Mouse (Mus musculus) CH12.LX (cell line): ENCODE results near the gene Bsn. TPM values are rescaled to one million over a fixed set of nuclear protein-coding genes. Genes with fewer than 3 reads are reported as not detected.

Source experiments
- DNase-seq: peaks from one replicate; pipeline ENCODE4 v3.0.0-alpha.2; 2013; ENCODE audit errors: extremely low read depth
- H3K27ac ChIP-seq: 2 replicates; pipeline ENCODE4 v1.5.1; 2012; ENCODE audit warnings: low read depth, mild to moderate bottlenecking, control low read depth, moderate library complexity; ENCODE audit not compliant: insufficient read depth
- H3K27me3 ChIP-seq: replicated peaks from 2 replicates; pipeline ENCODE3; 2012; ENCODE audit warnings: inconsistent platforms
- H3K36me3 ChIP-seq, 2 experiments: replicated peaks in 1 of 2; 2 replicates each; pipeline versions ENCODE3 to v1.6.1; 2012; ENCODE audit warnings: inconsistent platforms in 1 of 2, low read length in 1 of 2, mild to moderate bottlenecking in 1 of 2, mixed read lengths in 1 of 2, moderate library complexity in 1 of 2; ENCODE audit not compliant: control insufficient read depth in 1 of 2, insufficient read depth in 1 of 2
- H3K4me1 ChIP-seq, 2 experiments: 2 replicates each; pipeline ENCODE4 v1.6.1; 2012; ENCODE audit warnings: inconsistent platforms in 1 of 2, moderate library complexity in 1 of 2; ENCODE audit not compliant: insufficient read depth in 2 of 2, control insufficient read depth in 1 of 2
- H3K4me2 ChIP-seq: 2 replicates; pipeline ENCODE4 v1.6.1; 2012; ENCODE audit warnings: low read depth, mild to moderate bottlenecking, control low read depth; ENCODE audit not compliant: poor library complexity, insufficient read depth, severe bottlenecking
- H3K4me3 ChIP-seq, 3 experiments: fragments of 150-350 bp in 1 of 3; sonication (generic) in 1 of 3; replicated peaks in 1 of 3; 2 replicates each; pipeline versions ENCODE3 to v1.5.1; 2011 to 2012; ENCODE audit warnings: low read depth in 2 of 3, low read length in 2 of 3, mild to moderate bottlenecking in 2 of 3, moderate library complexity in 2 of 3, control low read depth in 1 of 3, improper control_type of control experiment in 1 of 3, inconsistent platforms in 1 of 3, mixed read lengths in 1 of 3; ENCODE audit not compliant: poor library complexity in 1 of 3
- H3K79me2 ChIP-seq: replicated peaks from 2 replicates; pipeline ENCODE4 v1.6.1; 2012; ENCODE audit warnings: mild to moderate bottlenecking, moderate library complexity; ENCODE audit not compliant: control insufficient read depth, poor library complexity, insufficient read depth, severe bottlenecking; ENCODE audit errors: extremely low read depth
- H3K9ac ChIP-seq: 2 replicates; pipeline ENCODE4 v1.6.1; 2012; ENCODE audit warnings: low read depth, mild to moderate bottlenecking, control low read depth, moderate library complexity; ENCODE audit not compliant: insufficient read depth
- H3K9me3 ChIP-seq: replicated peaks from 2 replicates; pipeline ENCODE3; 2012; ENCODE audit warnings: low read length, inconsistent platforms, mixed read lengths
- BHLHE40 ChIP-seq: IDR thresholded peaks from 2 replicates; pipeline ENCODE4 v1.6.1; 2011; ENCODE audit warnings: mild to moderate bottlenecking, low read depth, low read length, improper control_type of control experiment
- CHD1 ChIP-seq: IDR thresholded peaks from 2 replicates; pipeline ENCODE4 v1.6.1; 2012; ENCODE audit warnings: low read depth, low read length, improper control_type of control experiment, inconsistent platforms
- CHD2 ChIP-seq: IDR thresholded peaks from 2 replicates; pipeline ENCODE4 v1.6.1; 2011; ENCODE audit warnings: low read length, improper control_type of control experiment
- CTCF ChIP-seq, 2 experiments: IDR thresholded peaks in 1 of 2; conservative IDR thresholded peaks in 1 of 2; 2 replicates each; pipeline ENCODE4 v1.5.1; 2011 to 2012; ENCODE audit warnings: low read depth in 2 of 2, low read length in 2 of 2, improper control_type of control experiment in 1 of 2, inconsistent platforms in 1 of 2, mild to moderate bottlenecking in 1 of 2, moderate library complexity in 1 of 2
- ELF1 ChIP-seq: IDR thresholded peaks from 2 replicates; pipeline ENCODE4 v1.6.1; 2014; ENCODE audit warnings: low read depth, mild to moderate bottlenecking, inconsistent platforms, low read length, improper control_type of control experiment
- EP300 ChIP-seq: IDR thresholded peaks from 2 replicates; pipeline ENCODE4 v1.6.1; 2011; ENCODE audit warnings: low read length, improper control_type of control experiment
- ETS1 ChIP-seq: conservative IDR thresholded peaks from 2 replicates; pipeline ENCODE4 v1.6.1; 2012; ENCODE audit warnings: low read depth, mild to moderate bottlenecking, inconsistent platforms, low read length, improper control_type of control experiment, moderate library complexity
- JUN ChIP-seq: IDR thresholded peaks from 2 replicates; pipeline ENCODE4 v1.6.1; 2011; ENCODE audit warnings: low read depth, mild to moderate bottlenecking, low read length, improper control_type of control experiment, moderate library complexity; ENCODE audit not compliant: insufficient read depth
- JUND ChIP-seq: conservative IDR thresholded peaks from 2 replicates; pipeline ENCODE4 v1.6.1; 2011; ENCODE audit warnings: low read depth, low read length, improper control_type of control experiment
- MAFK ChIP-seq: IDR thresholded peaks from 2 replicates; pipeline ENCODE4 v1.6.1; 2011; ENCODE audit warnings: low read length, improper control_type of control experiment; ENCODE audit not compliant: insufficient replicate concordance
- MYC ChIP-seq: IDR thresholded peaks from 2 replicates; pipeline ENCODE4 v1.6.1; 2011; ENCODE audit warnings: low read depth, mild to moderate bottlenecking, improper control_type of control experiment, low read length
- NELFE ChIP-seq: IDR thresholded peaks from 2 replicates; pipeline ENCODE4 v1.6.1; 2011; ENCODE audit warnings: low read depth, low read length, improper control_type of control experiment
- NRF1 ChIP-seq: IDR thresholded peaks from 2 replicates; pipeline ENCODE4 v1.6.1; 2014; ENCODE audit warnings: low read depth, mild to moderate bottlenecking, inconsistent platforms, low read length, improper control_type of control experiment, moderate library complexity
- PAX5 ChIP-seq: IDR thresholded peaks from 2 replicates; pipeline ENCODE4 v1.6.1; 2012; ENCODE audit warnings: low read length, inconsistent platforms, mixed read lengths
- POLR2AphosphoS2 ChIP-seq: IDR thresholded peaks from 2 replicates; pipeline ENCODE4 v1.6.1; 2011; ENCODE audit warnings: low read depth, low read length, improper control_type of control experiment
- RCOR1 ChIP-seq: conservative IDR thresholded peaks from 2 replicates; pipeline ENCODE4 v1.6.1; 2012; ENCODE audit warnings: low read depth, mild to moderate bottlenecking, inconsistent platforms, low read length, improper control_type of control experiment
- SIN3A ChIP-seq: IDR thresholded peaks from 2 replicates; pipeline ENCODE4 v1.6.1; 2012; ENCODE audit warnings: low read length, improper control_type of control experiment, inconsistent platforms
- TBP ChIP-seq: conservative IDR thresholded peaks from 2 replicates; pipeline ENCODE4 v1.6.1; 2011; ENCODE audit warnings: low read depth, low read length, improper control_type of control experiment
- ZC3H11A ChIP-seq: IDR thresholded peaks from 2 replicates; pipeline ENCODE4 v1.6.1; 2012; ENCODE audit warnings: low read depth, mild to moderate bottlenecking, inconsistent platforms, low read length, improper control_type of control experiment
- ZMIZ1 ChIP-seq: IDR thresholded peaks from 2 replicates; pipeline ENCODE4 v1.6.1; 2012; ENCODE audit warnings: low read depth, mild to moderate bottlenecking, inconsistent platforms, low read length, improper control_type of control experiment
- ZNF384 ChIP-seq: IDR thresholded peaks from 2 replicates; pipeline ENCODE4 v1.6.1; 2012; ENCODE audit warnings: low read depth, low read length, improper control_type of control experiment, inconsistent platforms
- dilution Hi-C: fragments of 300-500 bp; cut with MboI; formaldehyde crosslinking; loops from 2 replicates; pipeline ENCODE4 v1.14.3; 2020; ENCODE audit warnings: low sequenced_read_pairs; ENCODE audit not compliant: extremely low pct_unique_long_range_greater_than_20kb, extremely low pct_ligation_motif_present
- in situ Hi-C: fragments of 300-500 bp; cut with MboI; formaldehyde crosslinking; loops from 3 replicates; pipeline ENCODE4 v1.14.3; 2019; ENCODE audit warnings: low sequenced_read_pairs, low pct_ligation_motif_present, low pct_unique_long_range_greater_than_20kb, mixed read lengths
- polyA plus RNA-seq: library from polyadenylated mRNA; unstranded; fragments of >175 nt; gene quantifications from 2 replicates; pipeline ENCODE4 v1.2.1, GENCODE M21; 2012; ENCODE audit warnings: low read depth; ENCODE audit not compliant: insufficient read length
- total RNA-seq, 2 experiments: library from RNA; depleted of rRNA; stranded (reverse); fragments of 300-350 nt in 1 of 2; fragments of >200 nt in 1 of 2; gene quantifications; 2 replicates each; pipeline ENCODE4 v1.2.3; 2012 to 2014

The Bsn gene
- total and polyA plus RNA-seq, 3 experiments: 3.6 to 7.8 (median 4.4) TPM

GRCm38 (mm10) chr9:108112719-108113340 lies 77.4 kb downstream of the Bsn start:
- Histone ChIP-seq H3K27ac (no peak overlapping the region), H3K9me3 (no peaks in the 10 kb centered on the region), H3K4me3 (no peak overlapping the region), H3K79me2 (no peaks in the 10 kb centered on the region), H3K9ac (no peak overlapping the region), H3K4me1 (peaks cover 0 to 4% of the 10 kb centered on the region in 2 experiments; a peak in 1 of 4 replicates), H3K27me3 (no peaks in the 10 kb centered on the region), H3K36me3 (peaks cover 4 to 88% of the 10 kb centered on the region in 2 experiments), H3K4me2 (no peak overlapping the region)
- dilution Hi-C loops (no loop called here), in situ Hi-C loops (no loop called here)
- no peak for TF ChIP-seq CTCF (conservative IDR thresholded peaks at IDR 0.05 in 1 of 2, IDR thresholded peaks at IDR 0.05 in 1 of 2; ENCODE audit: low read depth in 2 of 2, low read length in 2 of 2)
- no peak for TF ChIP-seq PAX5
- no peak for TF ChIP-seq NRF1
- TF ChIP-seq JUN: no peak
- no peak for TF ChIP-seq CHD1
- no peak for TF ChIP-seq JUND
- no peak for TF ChIP-seq ETS1
- no peak for TF ChIP-seq ZC3H11A
- TF ChIP-seq NELFE: no peak
- no peak for DNase-seq

DNA sequence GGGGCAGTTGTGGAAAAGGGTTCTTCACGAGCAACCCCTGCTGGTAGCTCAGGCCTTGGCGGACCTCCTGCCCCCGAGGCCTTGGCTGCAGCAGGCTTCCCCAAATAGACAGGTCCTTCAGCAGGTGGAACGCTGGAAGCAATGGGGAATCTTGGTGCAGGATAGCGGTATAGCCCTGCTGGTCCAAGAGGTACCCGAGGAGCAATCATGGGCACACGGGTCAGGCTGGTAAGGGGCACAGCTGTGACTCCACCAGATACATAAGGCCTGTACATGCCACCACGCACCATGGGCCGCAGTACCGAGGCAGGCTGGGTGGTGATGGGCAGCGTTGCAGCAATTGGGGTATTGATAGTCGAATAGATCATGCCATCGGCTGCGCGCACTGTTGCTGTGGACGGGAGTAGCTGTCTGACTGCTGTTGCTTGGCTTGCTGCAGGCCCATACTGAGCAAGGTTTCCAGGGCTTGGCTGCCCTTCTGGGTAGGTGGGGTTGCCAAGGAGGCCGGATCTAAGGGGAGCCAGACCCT lies 78.5 kb downstream of the Bsn start:
- H3K4me3 ChIP-seq: no peak overlapping the region
- peaks cover 0 to 16% of the 10 kb centered on the region in 2 experiments; a peak in 2 of 4 replicates for H3K4me1 ChIP-seq
- H3K79me2 ChIP-seq: no peaks in the 10 kb centered on the region
- H3K27me3 ChIP-seq: no peaks in the 10 kb centered on the region
- H3K9me3 ChIP-seq: no peaks in the 10 kb centered on the region
- no peak overlapping the region for H3K27ac ChIP-seq
- no peak overlapping the region for H3K9ac ChIP-seq
- dilution Hi-C loops: no loop called here
- no peak for DNase-seq
- peaks cover 4 to 95% of the 10 kb centered on the region in 2 experiments for H3K36me3 ChIP-seq
- TF ChIP-seq SIN3A (no peak), JUN (no peak), RCOR1 (no peak), ZNF384 (no peak), MAFK (no peak), BHLHE40 (no peak), TBP (no peak), ELF1 (no peak), EP300 (no peak), ETS1 (no peak), POLR2AphosphoS2 (no peak), MYC (no peak), JUND (no peak), ZMIZ1 (no peak), CHD1 (no peak), NELFE (no peak), CHD2 (no peak)
- no peak overlapping the region for H3K4me2 ChIP-seq
- in situ Hi-C loops: no loop called here
